Mouse (Mus musculus): ENCODE measurements around the gene Fstl3. TPM values are rescaled to one million over a fixed set of nuclear protein-coding genes. Genes with fewer than 3 reads are reported as not detected.

Fstl3 gene
- polyA plus RNA-seq, 1 experiment from 2014 or later, result 3.0 TPM

DNA sequence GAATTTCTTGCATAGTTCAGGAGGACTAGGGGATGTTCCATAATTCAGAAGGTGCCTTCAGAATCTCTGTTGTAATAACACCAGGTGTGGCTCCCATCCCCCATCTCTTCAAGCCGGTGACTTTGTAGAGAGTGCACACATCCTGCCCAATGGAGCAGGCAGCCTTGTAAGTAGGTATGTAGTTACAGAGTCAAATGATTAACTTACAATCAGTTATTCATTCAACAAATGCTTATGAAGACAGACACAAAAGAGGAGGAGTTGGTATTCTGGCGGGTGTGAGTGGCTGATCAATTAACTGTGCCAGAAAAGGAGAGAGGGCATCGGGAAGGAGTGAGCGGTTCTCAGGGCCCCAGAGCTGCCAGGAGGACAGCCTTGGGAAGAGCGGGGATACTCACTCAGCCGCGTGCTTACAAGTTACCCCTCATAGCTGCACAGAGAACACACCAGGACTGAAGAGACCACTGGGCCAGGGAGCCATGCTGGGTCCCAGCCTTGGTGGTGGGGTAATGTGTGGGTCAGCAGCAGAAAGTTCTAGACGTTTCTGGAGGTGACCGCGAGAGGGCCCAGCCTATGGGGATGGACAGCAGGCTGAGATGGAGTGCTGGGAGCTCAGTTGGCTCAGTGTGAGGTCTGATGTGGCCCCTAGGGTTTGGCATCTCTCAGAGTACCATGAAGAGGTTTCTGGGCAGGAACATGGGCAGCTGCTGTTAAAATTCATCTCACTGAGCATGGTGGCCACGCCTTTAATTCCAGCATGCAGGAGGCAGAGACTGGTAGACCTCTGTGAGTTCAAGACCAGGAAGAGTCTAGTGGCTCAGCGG lies 38.8 kb downstream of the Fstl3 start:
- Histone ChIP-seq H3K4me2 (no peak overlapping the region), H3K36me3 (peaks cover 83% of the 10 kb centered on the region), H3K4me3 (replicated peaks) (no peak overlapping the region), H3K9ac (replicated peaks) (no peak overlapping the region), H3K9me3 (no peaks in the 10 kb centered on the region), H3K4me1 (replicated peaks) (peaks cover 5% of the 10 kb centered on the region; the same call in 1 of the 2 replicates), H3K27me3 (no peaks in the 10 kb centered on the region), H3K27ac (no peak overlapping the region)
- WGBS, result 88% methylated on average over 12 of the region's 12 CpGs
- no peak for ATAC-seq (ENCODE audit: insufficient number of reproducible peaks, insufficient read depth, low FRiP score, low TSS enrichment, low read depth)

DNA sequence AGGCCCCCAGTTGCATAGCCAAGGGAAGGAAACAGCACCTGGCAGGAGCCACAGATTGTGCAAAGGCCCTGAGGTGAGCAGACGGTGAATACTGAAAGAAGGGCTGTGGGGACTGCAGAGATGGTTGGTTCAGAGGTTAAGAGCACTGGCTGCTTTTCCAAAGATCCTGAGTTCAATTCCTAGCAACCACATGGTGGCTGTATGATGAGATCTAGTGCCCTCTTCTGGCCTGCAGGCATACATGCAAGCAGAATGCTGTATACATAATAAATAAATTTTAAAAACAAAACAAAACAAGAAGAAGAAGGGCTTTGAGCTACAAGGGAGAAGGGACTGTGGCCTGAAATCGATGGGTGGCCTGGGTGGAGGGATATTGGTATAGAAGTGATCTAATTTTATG lies 40.0 kb downstream of the Fstl3 start:
- Histone ChIP-seq H3K9ac (replicated peaks) (no peak overlapping the region), H3K4me3 (replicated peaks) (no peak overlapping the region), H3K4me2 (no peak overlapping the region), H3K27me3 (no peaks in the 10 kb centered on the region), H3K4me1 (replicated peaks) (peaks cover 10% of the 10 kb centered on the region), H3K36me3 (peaks cover 73% of the 10 kb centered on the region), H3K27ac (no peak overlapping the region), H3K9me3 (no peaks in the 10 kb centered on the region)
- no peak for ATAC-seq (ENCODE audit: insufficient number of reproducible peaks, insufficient read depth, low FRiP score, low TSS enrichment, low read depth)
- 71% methylated on average over 2 of the region's 2 CpGs for WGBS

DNA sequence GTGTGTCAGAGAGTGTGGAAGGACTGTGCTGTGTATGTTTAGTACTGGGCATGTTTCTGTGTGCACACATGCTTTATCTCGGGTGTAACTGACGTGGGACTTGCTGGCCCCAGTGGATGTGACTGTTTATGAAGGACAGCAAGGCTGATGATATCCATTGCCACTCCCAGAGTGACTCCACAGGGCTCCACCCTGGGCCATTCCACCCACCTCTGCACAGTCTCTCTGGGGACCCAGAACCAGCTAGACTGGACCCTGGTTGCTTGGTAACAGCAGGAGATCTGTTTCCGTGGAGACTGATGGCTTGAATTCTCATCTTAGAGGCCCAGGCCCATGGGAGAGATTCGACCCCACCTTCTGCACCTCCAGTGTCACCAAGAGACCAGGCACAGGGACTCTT lies 41.2 kb downstream of the Fstl3 start:
- H3K27me3 ChIP-seq, result no peaks in the 10 kb centered on the region
- H3K27ac ChIP-seq, result no peak overlapping the region
- H3K4me1 ChIP-seq (replicated peaks), result peaks cover 21% of the 10 kb centered on the region
- ATAC-seq (ENCODE audit: insufficient number of reproducible peaks, insufficient read depth, low FRiP score, low TSS enrichment, low read depth), result no peak
- peaks cover 68% of the 10 kb centered on the region for H3K36me3 ChIP-seq
- H3K9ac ChIP-seq (replicated peaks), result no peak overlapping the region
- H3K4me3 ChIP-seq (replicated peaks), result no peak overlapping the region
- H3K9me3 ChIP-seq, result no peaks in the 10 kb centered on the region
- no peak overlapping the region for H3K4me2 ChIP-seq
- WGBS, result 73% methylated on average over 4 of the region's 4 CpGs

DNA sequence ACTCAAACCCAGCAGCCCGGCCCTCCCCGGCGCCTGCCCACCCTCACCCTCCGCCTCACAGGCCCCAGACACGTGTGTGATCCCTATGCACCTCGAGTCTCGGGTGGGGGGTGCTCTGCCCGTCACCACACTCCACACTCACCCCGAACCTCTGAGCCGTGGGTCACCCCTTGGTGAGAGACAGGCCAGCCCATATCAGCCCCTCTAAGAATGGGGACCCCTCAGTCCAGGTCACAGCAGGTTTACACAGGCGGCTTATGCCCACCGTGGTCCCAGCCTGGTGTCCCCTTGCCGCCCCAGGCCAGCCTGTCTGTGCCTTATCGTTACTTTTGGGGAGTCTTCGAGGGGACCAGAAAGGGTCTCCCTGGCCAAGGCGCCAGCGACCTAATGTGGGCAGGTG lies 42.5 kb downstream of the Fstl3 start:
- WGBS, result 94% methylated on average over 17 of the region's 17 CpGs
- Histone ChIP-seq H3K27ac (no peak overlapping the region), H3K9ac (replicated peaks) (no peak overlapping the region), H3K4me2 (no peak overlapping the region), H3K27me3 (no peaks in the 10 kb centered on the region), H3K9me3 (no peaks in the 10 kb centered on the region), H3K4me1 (replicated peaks) (peaks cover 21% of the 10 kb centered on the region), H3K4me3 (replicated peaks) (no peak overlapping the region), H3K36me3 (peaks cover 58% of the 10 kb centered on the region)
- no peak for ATAC-seq (ENCODE audit: insufficient number of reproducible peaks, insufficient read depth, low FRiP score, low TSS enrichment, low read depth)

DNA sequence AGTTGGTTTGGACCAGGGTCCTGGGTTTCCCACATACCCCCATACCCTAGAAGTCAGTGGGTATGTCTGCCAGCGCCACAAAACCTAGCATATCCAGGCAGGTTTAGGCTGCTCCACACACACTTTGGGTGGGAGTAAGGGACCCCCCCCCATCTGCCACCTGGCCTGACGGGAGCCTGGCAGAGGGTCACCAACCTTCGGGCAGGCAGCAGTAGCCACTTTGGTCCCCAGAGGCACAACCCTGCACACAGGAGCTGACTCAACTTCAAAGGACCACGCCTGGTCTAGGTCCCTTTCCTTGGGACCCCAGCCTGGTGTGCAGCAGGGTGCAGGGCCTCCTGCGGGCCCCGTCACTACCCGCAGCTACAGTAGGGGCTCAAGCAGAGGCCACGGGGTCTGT lies 43.2 kb downstream of the Fstl3 start:
- Histone ChIP-seq H3K27ac (peak overlapping the region; percentile 45; the same call in 1 of the 2 replicates), H3K36me3 (peaks cover 52% of the 10 kb centered on the region), H3K4me3 (replicated peaks) (no peak overlapping the region), H3K4me2 (no peak overlapping the region), H3K4me1 (replicated peaks) (peaks cover 21% of the 10 kb centered on the region), H3K9ac (replicated peaks) (no peak overlapping the region), H3K27me3 (no peaks in the 10 kb centered on the region), H3K9me3 (no peaks in the 10 kb centered on the region)
- no peak for ATAC-seq (ENCODE audit: insufficient number of reproducible peaks, insufficient read depth, low FRiP score, low TSS enrichment, low read depth)
- 81% methylated on average over 8 of the region's 8 CpGs for WGBS

DNA sequence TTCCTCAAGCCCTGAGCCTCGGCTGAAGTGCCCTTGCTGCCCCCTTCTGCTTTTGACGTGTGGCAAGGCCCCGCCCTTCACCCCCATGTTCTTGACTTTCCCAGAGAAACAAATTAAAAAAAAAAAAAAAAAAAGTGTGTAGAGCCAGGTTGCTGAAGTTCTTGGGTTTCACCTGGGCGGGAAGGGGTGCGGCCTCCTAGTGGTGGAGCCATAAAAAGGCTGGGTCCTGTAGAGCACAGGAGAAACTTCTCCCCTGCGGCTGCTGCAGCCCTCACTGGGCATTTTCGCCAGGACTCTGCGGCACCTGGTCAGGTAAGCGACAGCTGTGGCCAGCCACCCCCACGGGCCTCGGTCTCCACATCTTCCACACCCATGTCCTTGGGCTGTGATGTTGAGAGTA lies 43.7 kb downstream of the Fstl3 start, which contains the start of gene Misp:
Misp (plus strand) TSS at position 208 of the 400 bp plus-strand sequence.
- H3K4me3 ChIP-seq (replicated peaks), result no peak within 1 kb of the TSS
- H3K27ac ChIP-seq, result peak within 1 kb of the TSS; percentile 45; the same call in 1 of the 2 replicates
- no peaks in the 10 kb centered on the region for H3K9me3 ChIP-seq
- H3K4me2 ChIP-seq, result no peak within 1 kb of the TSS
- peaks cover 21% of the 10 kb centered on the region for H3K4me1 ChIP-seq (replicated peaks)
- no peaks in the 10 kb centered on the region for H3K27me3 ChIP-seq
- H3K36me3 ChIP-seq, result peaks cover 48% of the 10 kb centered on the region
- 56% methylated on average over 11 of the region's 11 CpGs for WGBS
- no peak within 1 kb of the TSS for H3K9ac ChIP-seq (replicated peaks)
- no peak for ATAC-seq (ENCODE audit: insufficient number of reproducible peaks, insufficient read depth, low FRiP score, low TSS enrichment, low read depth)

DNA sequence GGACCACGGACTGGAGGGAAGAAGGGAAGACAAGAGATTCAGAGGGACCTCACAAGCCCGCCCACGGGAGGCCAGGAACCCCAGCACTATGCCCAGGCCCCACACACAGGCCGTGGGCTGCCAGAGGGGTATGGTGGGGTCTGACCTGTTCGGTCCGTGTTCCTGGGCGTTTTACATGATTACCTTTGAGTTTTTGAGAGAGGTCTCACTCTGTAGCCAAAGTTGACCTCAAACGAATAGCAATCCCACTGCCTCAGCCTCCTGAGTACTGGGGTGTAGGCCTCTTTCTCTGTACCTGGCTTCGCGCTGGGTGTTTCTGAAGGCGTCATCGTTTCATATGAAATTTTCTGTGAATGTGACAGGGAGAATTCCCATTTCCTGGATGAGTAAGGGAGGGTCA lies 44.7 kb downstream of the Fstl3 start:
- H3K4me1 ChIP-seq (replicated peaks), result peaks cover 21% of the 10 kb centered on the region
- no peaks in the 10 kb centered on the region for H3K9me3 ChIP-seq
- H3K9ac ChIP-seq (replicated peaks), result peak overlapping the region; percentile 37; the same call in 1 of the 2 replicates
- no peak overlapping the region for H3K4me3 ChIP-seq (replicated peaks)
- no peak for ATAC-seq (ENCODE audit: insufficient number of reproducible peaks, insufficient read depth, low FRiP score, low TSS enrichment, low read depth)
- H3K36me3 ChIP-seq, result peaks cover 39% of the 10 kb centered on the region
- WGBS, result 88% methylated on average over 12 of the region's 12 CpGs
- H3K4me2 ChIP-seq, result no peak overlapping the region
- H3K27ac ChIP-seq, result no peak overlapping the region
- no peaks in the 10 kb centered on the region for H3K27me3 ChIP-seq

DNA sequence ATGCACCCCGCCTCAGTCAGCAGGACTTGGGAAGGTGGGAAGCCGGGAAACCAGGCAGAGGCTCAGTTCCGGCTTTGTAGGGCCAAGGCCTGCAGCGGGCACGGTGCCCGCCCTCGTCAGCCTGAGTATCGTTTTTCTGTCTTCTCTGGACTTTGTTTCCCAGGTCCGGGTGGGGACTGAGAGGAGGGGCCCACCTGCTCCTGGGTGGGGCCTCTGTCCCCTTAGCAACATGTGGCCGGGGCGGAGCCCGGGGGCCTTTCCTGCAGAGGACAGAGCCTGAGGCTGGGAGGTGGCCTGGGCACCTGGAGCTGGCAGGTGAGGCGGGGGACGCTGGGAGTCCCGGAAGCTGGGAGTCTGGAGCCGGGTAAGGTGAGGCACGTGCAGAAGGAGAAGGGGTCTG lies 45.3 kb downstream of the Fstl3 start:
- H3K9ac ChIP-seq (replicated peaks), result peak overlapping the region; percentile 37
- 23% methylated on average over 17 of the region's 17 CpGs for WGBS

DNA sequence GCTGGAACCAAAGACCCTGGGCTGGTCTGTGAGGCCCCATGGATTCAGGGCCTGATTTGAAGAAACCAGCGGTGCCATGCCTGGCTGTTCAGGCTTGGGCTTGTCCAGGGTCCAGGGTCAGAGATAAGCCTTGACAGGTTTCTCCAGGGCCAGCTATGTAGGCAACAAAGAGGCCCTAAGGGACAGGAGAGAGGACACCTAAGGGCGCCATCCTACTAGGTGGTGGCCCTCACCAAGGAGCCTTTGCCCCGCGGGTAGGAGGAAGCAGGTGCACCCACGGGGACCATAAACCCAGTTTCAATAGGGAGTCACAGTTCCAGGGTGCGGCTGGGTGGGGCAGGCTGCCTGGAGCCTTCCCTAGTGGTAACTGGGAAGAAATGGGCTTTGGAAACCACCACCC lies 45.9 kb downstream of the Fstl3 start:
- Histone ChIP-seq H3K27ac (no peak overlapping the region), H3K27me3 (no peaks in the 10 kb centered on the region), H3K9me3 (no peaks in the 10 kb centered on the region), H3K4me1 (replicated peaks) (peaks cover 21% of the 10 kb centered on the region), H3K9ac (replicated peaks) (no peak overlapping the region), H3K36me3 (peaks cover 28% of the 10 kb centered on the region), H3K4me2 (peak overlapping the region; percentile 33; the same call in 1 of the 2 replicates), H3K4me3 (replicated peaks) (no peak overlapping the region)
- 65% methylated on average over 6 of the region's 6 CpGs for WGBS
- ATAC-seq (ENCODE audit: insufficient number of reproducible peaks, insufficient read depth, low FRiP score, low TSS enrichment, low read depth), result no peak

More for the DNA sequence above, 45.3 kb downstream of the Fstl3 start:
- H3K9me3 ChIP-seq, result no peaks in the 10 kb centered on the region
- ATAC-seq (ENCODE audit: insufficient number of reproducible peaks, insufficient read depth, low FRiP score, low TSS enrichment, low read depth), result no peak
- no peak overlapping the region for H3K4me3 ChIP-seq (replicated peaks)
- no peaks in the 10 kb centered on the region for H3K27me3 ChIP-seq
- peaks cover 32% of the 10 kb centered on the region for H3K36me3 ChIP-seq
- peak overlapping the region; percentile 33 for H3K4me2 ChIP-seq
- peaks cover 21% of the 10 kb centered on the region for H3K4me1 ChIP-seq (replicated peaks)
- H3K27ac ChIP-seq, result peak overlapping the region; percentile 41; the same call in 1 of the 2 replicates

DNA sequence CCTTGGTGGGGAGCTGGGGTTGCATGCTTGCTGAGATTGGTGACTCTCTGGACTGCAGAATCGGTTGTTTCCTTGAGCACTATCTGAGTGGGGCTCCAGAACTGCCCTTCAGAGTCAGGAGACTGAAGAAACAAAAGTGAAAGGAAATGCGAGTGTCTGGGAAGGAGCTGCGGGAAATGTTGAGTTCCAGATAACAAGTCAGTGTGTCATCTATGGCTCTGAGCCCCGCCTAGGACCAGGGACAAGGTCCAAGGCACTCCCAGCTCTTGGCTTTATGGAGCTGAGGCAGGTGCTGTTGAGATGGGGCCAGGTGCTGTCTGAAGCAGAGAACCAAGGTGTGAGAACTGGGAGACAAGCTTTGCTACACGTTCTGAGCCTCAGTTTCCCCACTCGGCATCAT lies 47.3 kb downstream of the Fstl3 start:
- Histone ChIP-seq H3K4me1 (replicated peaks) (peaks cover 21% of the 10 kb centered on the region), H3K4me3 (replicated peaks) (no peak overlapping the region), H3K27me3 (no peaks in the 10 kb centered on the region), H3K4me2 (no peak overlapping the region), H3K27ac (no peak overlapping the region), H3K9ac (replicated peaks) (no peak overlapping the region), H3K9me3 (no peaks in the 10 kb centered on the region), H3K36me3 (peaks cover 14% of the 10 kb centered on the region)
- no peak for ATAC-seq (ENCODE audit: insufficient number of reproducible peaks, insufficient read depth, low FRiP score, low TSS enrichment, low read depth)
- WGBS, result 76% methylated on average over 6 of the region's 6 CpGs

DNA sequence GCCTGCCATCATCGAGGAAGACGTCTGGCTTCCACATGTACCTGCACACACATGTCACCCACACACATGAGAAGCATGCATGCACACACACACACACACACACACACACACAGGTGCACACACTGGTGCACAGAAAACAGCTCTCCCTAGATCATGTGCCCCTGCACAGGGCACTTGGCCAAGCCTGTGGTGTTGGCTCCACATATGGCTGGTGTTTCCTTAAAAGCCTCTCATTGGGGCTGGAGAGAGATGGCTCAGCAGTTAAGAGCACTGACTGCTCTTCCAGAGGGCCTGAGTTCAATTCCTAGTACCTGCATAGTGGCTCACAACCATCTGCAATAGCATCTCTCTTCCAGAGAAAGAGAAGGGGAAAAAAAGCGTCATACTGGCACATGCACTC lies 54.5 kb downstream of the Fstl3 start:
- WGBS, result 86% methylated on average over 3 of the region's 3 CpGs
- 0 out of 2 replicates have a peak, but pooled peaks cover 5% of the 10 kb centered on the region for H3K4me1 ChIP-seq (replicated peaks)
- H3K27me3 ChIP-seq, result no peaks in the 10 kb centered on the region

More for the DNA sequence above, 54.5 kb downstream of the Fstl3 start:
- no peaks in the 10 kb centered on the region for H3K9me3 ChIP-seq
- no peak for ATAC-seq (ENCODE audit: insufficient number of reproducible peaks, insufficient read depth, low FRiP score, low TSS enrichment, low read depth)
- H3K9ac ChIP-seq (replicated peaks), result no peak overlapping the region
- H3K4me2 ChIP-seq, result no peak overlapping the region
- no peak overlapping the region for H3K4me3 ChIP-seq (replicated peaks)
- H3K27ac ChIP-seq, result no peak overlapping the region
- no peaks in the 10 kb centered on the region for H3K36me3 ChIP-seq
